Mouse (Mus musculus) intestine, postnatal 0 days (tissue): ENCODE results near the gene Smc6. TPM values are rescaled to one million over a fixed set of nuclear protein-coding genes. Genes with fewer than 3 reads are reported as not detected.

Experiments
- ATAC-seq: fragments of 200-750 bp; cut with Nextera tagmentation; 2 replicates; pipeline ENCODE4 v1.8.0; 2017; ENCODE audit warnings: mild to moderate bottlenecking, moderate TSS enrichment, moderate library complexity
- H3K27ac ChIP-seq: fragments of 300-500 bp; sonication (generic); 2 replicates; pipeline ENCODE4 v1.5.1; 2014; ENCODE audit warnings: mild to moderate bottlenecking, low read depth, low read length, moderate library complexity
- H3K27me3 ChIP-seq: fragments of 300-500 bp; sonication (generic); replicated peaks from 2 replicates; pipeline ENCODE4 v1.6.1; 2014; ENCODE audit warnings: low read length, mixed read lengths; ENCODE audit not compliant: control insufficient read depth, insufficient read depth
- H3K36me3 ChIP-seq: fragments of 300-500 bp; sonication (generic); 2 replicates; pipeline ENCODE4 v1.6.1; 2014; ENCODE audit warnings: mild to moderate bottlenecking, moderate library complexity; ENCODE audit not compliant: control insufficient read depth, insufficient read depth
- H3K4me1 ChIP-seq: fragments of 300-500 bp; sonication (generic); replicated peaks from 2 replicates; pipeline ENCODE4 v1.6.1; 2014; ENCODE audit warnings: antibody characterized with exemption, low read length, mixed read lengths; ENCODE audit not compliant: control insufficient read depth, insufficient read depth
- H3K4me2 ChIP-seq: fragments of 300-500 bp; sonication (generic); replicated peaks from 2 replicates; pipeline ENCODE4 v1.6.1; 2014; ENCODE audit warnings: low read depth, mild to moderate bottlenecking, moderate library complexity
- H3K4me3 ChIP-seq: fragments of 300-500 bp; sonication (generic); 2 replicates; pipeline ENCODE4 v1.5.1; 2014; ENCODE audit warnings: low read depth, low read length
- H3K9ac ChIP-seq: fragments of 300-500 bp; sonication (generic); 2 replicates; pipeline ENCODE4 v1.6.1; 2014; ENCODE audit warnings: mild to moderate bottlenecking, low read depth, low read length
- H3K9me3 ChIP-seq: fragments of 300-500 bp; sonication (generic); 2 replicates; pipeline ENCODE4 v1.6.1; 2016; ENCODE audit warnings: mixed run types; ENCODE audit not compliant: control insufficient read depth
- CTCF ChIP-seq: sonication (generic); IDR thresholded peaks from 2 replicates; pipeline ENCODE4 v1.5.1; 2016; ENCODE audit warnings: low read depth, mild to moderate bottlenecking, control low read depth, antibody characterized with exemption, moderate library complexity
- WGBS: fragments of 180-500 bp; shearing (Covaris S2); extraction: QIAGEN DNeasy Blood & Tissue Kit; methylation state at CpG from one replicate; pipeline ENCODE4 v1.1.7; 2014; 5-methylcytosine and 5-hydroxymethylcytosine counted together
- polyA plus RNA-seq: library from polyadenylated mRNA; unstranded; fragments of >200 nt; fragmentation: Nextera tagmentation; extraction: Ambion mirVana; gene quantifications from 2 replicates; pipeline ENCODE4 v1.2.1, GENCODE M21; 2015

The Smc6 gene
- polyA plus RNA-seq, 1 experiment from 2014 or later: 73.6 TPM

DNA sequence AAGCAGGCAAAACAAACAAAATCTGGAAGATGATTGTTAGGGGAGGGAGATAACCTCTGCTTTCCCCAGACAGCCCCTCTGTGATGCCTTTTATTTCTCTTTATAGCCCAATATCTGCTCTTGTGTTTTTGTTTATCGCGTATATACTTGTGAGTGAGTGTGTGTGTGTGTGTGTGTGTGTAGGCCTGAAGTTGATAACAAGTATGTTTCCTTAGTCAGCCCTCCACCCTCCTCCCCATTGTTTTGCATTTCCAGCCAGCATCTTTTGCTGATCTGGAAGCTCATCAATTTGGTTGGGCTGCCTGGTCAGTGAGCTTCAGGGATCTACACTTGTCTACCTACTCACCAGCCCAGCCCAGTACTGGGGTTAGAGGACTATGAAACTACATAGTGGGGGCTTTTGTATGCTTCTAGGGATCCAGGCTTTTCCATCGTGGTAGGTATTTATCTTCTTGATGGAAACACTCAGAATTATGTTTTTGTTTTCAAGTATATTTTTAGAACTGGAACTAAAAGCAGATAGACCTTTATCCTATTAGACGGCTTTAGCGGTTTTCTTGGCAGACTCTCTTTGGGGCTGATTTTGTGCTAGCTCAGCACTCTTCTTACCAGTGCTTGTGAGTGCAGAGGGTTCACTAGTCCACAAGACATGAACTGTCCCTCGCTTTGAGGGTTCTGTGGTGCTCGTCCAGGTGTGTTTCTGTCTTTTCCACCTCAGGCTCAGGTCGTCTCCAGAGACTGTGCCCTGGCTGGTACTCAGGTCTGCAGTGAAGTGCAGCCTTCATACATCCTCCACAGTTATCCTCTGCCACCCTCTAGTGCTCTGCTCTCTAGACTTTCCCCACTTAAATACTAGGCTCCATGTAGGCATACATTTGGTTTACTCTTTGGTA lies 41.3 kb downstream of the Smc6 start:
- Histone ChIP-seq H3K9ac (no peak overlapping the region), H3K4me3 (no peak overlapping the region), H3K9me3 (no peaks in the 10 kb centered on the region), H3K4me2 (no peak overlapping the region), H3K36me3 (peaks cover 54% of the 10 kb centered on the region), H3K27ac (no peak overlapping the region), H3K4me1 (no peaks in the 10 kb centered on the region), H3K27me3 (no peaks in the 10 kb centered on the region)
- 89% methylated on average over 8 of the region's 8 CpGs for WGBS
- ATAC-seq: no peak
- TF ChIP-seq CTCF: no peak

DNA sequence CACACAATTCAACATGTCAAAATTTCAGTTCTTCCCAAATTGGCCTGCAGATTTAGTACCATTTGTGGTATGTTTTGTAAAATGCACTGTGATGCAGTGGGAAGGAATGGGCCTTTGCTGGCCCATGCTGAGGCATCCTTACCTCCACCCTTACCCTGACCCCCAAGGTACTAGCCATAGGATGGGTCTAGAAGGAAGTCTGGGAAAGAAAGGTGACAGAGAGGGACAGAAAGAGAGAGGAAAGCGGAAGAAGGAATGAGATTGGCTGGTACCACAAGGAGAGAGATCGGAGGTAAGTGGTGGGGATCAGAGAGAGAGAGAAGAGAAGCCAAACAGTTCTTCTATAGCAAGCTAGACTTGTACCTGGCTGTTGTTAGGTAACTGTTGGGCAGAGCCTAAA lies 45.4 kb downstream of the Smc6 start:
- Histone ChIP-seq H3K36me3 (peaks cover 52% of the 10 kb centered on the region), H3K9me3 (no peaks in the 10 kb centered on the region), H3K9ac (no peak overlapping the region), H3K4me2 (no peak overlapping the region), H3K4me1 (no peaks in the 10 kb centered on the region), H3K27me3 (no peaks in the 10 kb centered on the region), H3K4me3 (no peak overlapping the region), H3K27ac (no peak overlapping the region)
- 98% methylated on average over 2 of the region's 2 CpGs for WGBS
- no peak for ATAC-seq
- no peak for TF ChIP-seq CTCF

DNA sequence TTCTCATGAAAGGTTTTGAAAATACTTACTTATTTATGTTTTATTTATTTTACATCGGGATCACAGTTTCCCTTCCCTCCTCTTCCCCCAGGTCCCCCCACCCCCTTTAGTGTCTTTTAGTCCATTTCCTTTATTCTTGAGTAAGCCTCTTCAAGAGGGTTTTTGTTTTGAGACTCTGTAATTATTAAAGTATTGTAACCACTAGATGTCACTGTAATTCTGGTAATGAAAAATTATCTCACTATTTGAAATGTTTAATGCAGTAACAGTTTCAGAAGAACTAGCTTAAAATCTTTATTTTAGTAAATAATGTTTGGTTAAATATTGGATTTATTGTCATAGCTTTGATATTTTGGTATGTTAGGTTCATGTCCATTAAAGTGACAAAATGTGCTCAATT lies 48.2 kb downstream of the Smc6 start:
- H3K4me3 ChIP-seq: no peak overlapping the region
- H3K36me3 ChIP-seq: peaks cover 51% of the 10 kb centered on the region
- no peak overlapping the region for H3K9ac ChIP-seq
- WGBS: 50% methylated on average over 1 of the region's 1 CpGs
- H3K27ac ChIP-seq: no peak overlapping the region
- no peak overlapping the region for H3K4me2 ChIP-seq
- peak; percentile 36 for TF ChIP-seq CTCF
- H3K9me3 ChIP-seq: no peaks in the 10 kb centered on the region
- ATAC-seq: no peak
- no peaks in the 10 kb centered on the region for H3K4me1 ChIP-seq
- no peaks in the 10 kb centered on the region for H3K27me3 ChIP-seq

DNA sequence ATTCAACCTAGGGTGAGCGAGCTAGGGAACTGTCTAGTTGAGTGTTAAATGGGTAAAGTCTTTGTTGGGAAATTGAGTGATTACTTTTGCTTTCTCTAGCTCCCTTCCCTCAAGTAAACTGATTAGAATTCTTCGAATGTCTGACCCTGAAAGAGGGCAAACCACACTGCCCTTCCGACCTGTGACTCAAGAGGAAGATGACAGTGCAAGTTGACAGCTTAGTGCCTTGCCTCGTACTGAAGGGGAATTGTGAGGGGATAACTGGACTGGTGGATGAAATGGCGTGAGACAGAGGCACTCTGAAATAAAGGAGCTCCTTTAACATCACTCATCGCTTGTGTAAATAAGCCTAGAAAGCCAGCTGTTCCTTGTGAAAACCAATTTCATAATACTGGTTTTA lies 52.0 kb downstream of the Smc6 start:
- Histone ChIP-seq H3K27me3 (no peaks in the 10 kb centered on the region), H3K9ac (no peak overlapping the region), H3K36me3 (peaks cover 38% of the 10 kb centered on the region), H3K27ac (no peak overlapping the region), H3K4me1 (no peaks in the 10 kb centered on the region), H3K4me2 (no peak overlapping the region), H3K9me3 (no peaks in the 10 kb centered on the region), H3K4me3 (no peak overlapping the region)
- WGBS: 53% methylated on average over 6 of the region's 6 CpGs
- no peak for ATAC-seq
- TF ChIP-seq CTCF: no peak

DNA sequence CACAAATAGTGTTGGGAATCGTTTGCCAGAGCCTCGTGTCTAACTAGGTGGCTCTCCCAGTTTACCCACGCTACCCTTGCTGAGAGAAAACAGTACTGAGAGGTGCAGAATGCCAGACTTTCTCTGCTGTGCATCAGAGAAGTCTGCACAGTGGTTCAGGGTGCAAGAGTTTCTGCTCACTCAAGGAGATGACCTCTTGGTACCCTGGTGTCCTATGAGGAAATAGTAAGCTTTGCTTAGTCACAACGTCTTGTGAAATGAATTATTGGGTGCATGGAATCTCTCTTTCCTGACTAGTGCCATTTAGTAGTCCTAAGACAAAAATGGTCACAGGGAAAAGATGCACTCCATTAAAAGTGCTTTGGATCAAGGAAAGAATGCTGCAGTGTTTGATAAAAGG lies 58.8 kb downstream of the Smc6 start:
- Histone ChIP-seq H3K27ac (no peak overlapping the region), H3K4me1 (no peaks in the 10 kb centered on the region), H3K36me3 (no peaks in the 10 kb centered on the region), H3K4me3 (no peak overlapping the region), H3K9ac (no peak overlapping the region), H3K9me3 (no peaks in the 10 kb centered on the region), H3K27me3 (no peaks in the 10 kb centered on the region), H3K4me2 (no peak overlapping the region)
- TF ChIP-seq CTCF: no peak
- WGBS: 39% methylated on average over 4 of the region's 4 CpGs
- no peak for ATAC-seq

DNA sequence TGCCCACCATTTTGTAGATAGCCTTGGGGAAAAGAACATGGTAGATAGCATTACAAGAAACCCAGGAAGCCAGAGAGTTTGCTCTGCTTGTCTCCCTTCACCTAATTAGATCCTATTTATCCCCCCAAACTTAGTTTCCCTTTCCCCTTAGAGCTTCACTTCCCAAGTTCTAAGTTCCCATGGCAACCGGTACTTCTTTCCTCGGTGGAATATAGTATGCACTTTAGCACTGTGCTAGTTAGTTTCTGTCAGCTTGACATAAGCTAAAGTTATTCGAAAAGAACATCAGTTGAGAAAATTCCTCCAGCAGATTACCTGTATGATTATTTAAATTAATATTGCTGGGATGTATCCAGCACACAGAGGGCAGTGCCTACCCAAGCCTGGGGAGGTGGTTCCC lies 60.8 kb downstream of the Smc6 start:
- Histone ChIP-seq H3K9ac (no peak overlapping the region), H3K4me2 (no peak overlapping the region), H3K4me3 (no peak overlapping the region), H3K27ac (no peak overlapping the region), H3K27me3 (no peaks in the 10 kb centered on the region), H3K36me3 (no peaks in the 10 kb centered on the region), H3K9me3 (no peaks in the 10 kb centered on the region), H3K4me1 (no peaks in the 10 kb centered on the region)
- TF ChIP-seq CTCF: no peak
- WGBS: 89% methylated on average over 3 of the region's 3 CpGs
- no peak for ATAC-seq

DNA sequence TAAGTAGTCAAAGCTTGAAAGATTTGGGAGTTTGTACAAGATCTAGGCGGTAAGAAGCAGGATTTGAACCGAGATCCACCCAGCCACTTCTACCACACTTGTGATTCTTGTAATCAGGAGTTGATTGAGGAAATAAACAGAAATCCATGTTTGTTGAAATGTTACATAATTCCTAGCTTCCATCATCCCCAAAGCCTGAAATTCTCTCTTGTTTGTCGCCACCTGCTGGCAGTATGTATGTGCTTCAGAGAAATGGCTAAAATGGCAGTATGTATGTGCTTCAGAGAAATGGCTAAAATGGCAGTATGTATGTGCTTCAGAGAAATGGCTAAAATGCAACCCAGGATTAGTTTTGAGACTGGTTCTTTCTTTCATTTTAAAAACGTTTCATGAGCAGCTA lies 71.2 kb downstream of the Smc6 start:
- no peak for ATAC-seq
- no peak overlapping the region for H3K27ac ChIP-seq
- no peaks in the 10 kb centered on the region for H3K36me3 ChIP-seq
- TF ChIP-seq CTCF: peak; percentile 78
- no peak overlapping the region for H3K4me2 ChIP-seq
- H3K9ac ChIP-seq: no peak overlapping the region
- WGBS: 40% methylated on average over 4 of the region's 4 CpGs
- no peaks in the 10 kb centered on the region for H3K9me3 ChIP-seq
- H3K27me3 ChIP-seq: no peaks in the 10 kb centered on the region
- no peak overlapping the region for H3K4me3 ChIP-seq
- no peaks in the 10 kb centered on the region for H3K4me1 ChIP-seq
